Comparison of ENCODE assay signal across 23 mouse cellular contexts in the genomic region with DNA sequence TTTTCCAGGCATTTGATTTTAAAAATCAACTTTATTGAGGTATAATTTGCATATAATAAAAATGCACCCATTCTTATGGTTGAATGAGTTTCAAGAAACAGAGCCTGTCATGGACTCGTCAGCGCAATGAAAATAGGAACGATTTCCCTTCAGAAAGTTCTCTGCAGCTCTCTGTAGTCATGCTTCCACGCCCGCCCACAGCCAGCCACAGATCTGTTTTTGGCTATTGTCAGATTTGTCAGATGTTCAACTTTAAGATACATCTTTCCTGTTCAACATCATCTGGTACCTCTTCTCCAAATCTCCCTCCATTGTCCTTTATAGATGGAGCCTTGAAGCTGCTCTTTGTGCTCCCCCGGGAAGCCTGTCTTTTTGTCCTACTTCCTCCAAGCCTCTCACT.
DNase-seq lines count a peak whose midpoint lies in the region; ATAC-seq and TF ChIP-seq lines count a peak whose summit lies in the region.
"Had no signal": no experiment of that assay in that cellular context is flagged by ENCODE, and none has a peak within 500 bp of the region (broad histone marks: within the 10 kb centered on the region; RNA-seq: fewer than 3 reads in every experiment).

No protein-coding gene starts in this region.

- H3K9me3 ChIP-seq in midbrain, postnatal 0 days (ENCODE audit: low read length) = no peaks in the 10 kb centered on the region
- H3K9me3 ChIP-seq in hindbrain, embryonic 11.5 days (ENCODE audit: control insufficient read depth, low read length) = no peaks in the 10 kb centered on the region
- H3K9me3 ChIP-seq: embryonic facial prominence, embryonic 10.5 days; heart, embryonic 10.5 days; hindbrain, embryonic 12.5 days; limb, embryonic 15.5 days; midbrain, embryonic 13.5 days; neural tube, embryonic 13.5 days had no signal

- no peaks in the 10 kb centered on the region for H3K27me3 ChIP-seq in midbrain, postnatal 0 days (ENCODE audit: insufficient read depth, low read length)
- H3K27me3 ChIP-seq in hindbrain, embryonic 11.5 days (ENCODE audit: control insufficient read depth, insufficient read depth, low read length) = no peaks in the 10 kb centered on the region
- H3K27me3 ChIP-seq: hindbrain, embryonic 12.5 days; limb, embryonic 15.5 days; midbrain, embryonic 13.5 days; neural tube, embryonic 13.5 days had no signal

- no peak overlapping the region for H3K4me3 ChIP-seq in midbrain, postnatal 0 days (ENCODE audit: low read depth, low read length)
- H3K4me3 ChIP-seq in hindbrain, embryonic 11.5 days (ENCODE audit: low read depth, low read length) = no peak overlapping the region
- H3K4me3 ChIP-seq: embryonic facial prominence, embryonic 10.5 days; heart, embryonic 10.5 days; hindbrain, embryonic 12.5 days; limb, embryonic 15.5 days; midbrain, embryonic 13.5 days; neural tube, embryonic 13.5 days had no signal

- intact Hi-C loops in left cerebral cortex, postnatal 10 days (cut with DNase I) = no loop called here
- intact Hi-C loops in left cerebral cortex, postnatal 36 days (cut with DNase I) = no loop called here

- TF ChIP-seq CTCF in midbrain, postnatal 0 days (IDR thresholded peaks at IDR 0.05) = no peak

- no peak overlapping the region for H3K27ac ChIP-seq in midbrain, postnatal 0 days (ENCODE audit: low read depth, low read length)
- H3K27ac ChIP-seq in hindbrain, embryonic 11.5 days (ENCODE audit: low read depth, low read length) = no peak overlapping the region
- H3K27ac ChIP-seq: embryonic facial prominence, embryonic 10.5 days; heart, embryonic 10.5 days; hindbrain, embryonic 12.5 days; limb, embryonic 15.5 days; midbrain, embryonic 13.5 days; neural tube, embryonic 13.5 days had no signal

- DNase-seq in left cerebral cortex, adult 11 months (ENCODE audit: low spot score) = peak; percentile 28
- no peak for DNase-seq in left cerebral cortex, postnatal 10 days (ENCODE audit: extremely low spot score in 1 of 2, low spot score in 2 of 2)
- peak; percentile 17 to 27 for DNase-seq in frontal cortex, postnatal 25 days (ENCODE audit: low spot score in 2 of 2)
- DNase-seq in left cerebral cortex, postnatal 36 days (ENCODE audit: low spot score in 2 of 2) = peak; percentile 55 to 57
- DNase-seq in midbrain, postnatal 0 days (ENCODE audit: low spot score) = no peak
- DNase-seq in kidney, adult 9 months = no peak
- DNase-seq in hindbrain, embryonic 11.5 days (ENCODE audit: low spot score) = no peak
- DNase-seq: adrenal gland, postnatal 36 days; B cell, adult 2 months; cerebellum, adult 2 months; gastrocnemius, postnatal 25 days; kidney, adult 2 months; kidney, postnatal 14 days; lung, postnatal 10 days; thymus, adult 18-20 months; thymus, postnatal 4 days had no signal

- no peak for ATAC-seq in midbrain, postnatal 0 days (ENCODE audit: low FRiP score)
- no peak for ATAC-seq in hindbrain, embryonic 11.5 days (ENCODE audit: low FRiP score)
- ATAC-seq: inflammation-experienced regulatory T-cells, adult 6 months; midbrain, embryonic 13.5 days had no signal

- 75% methylated on average over 6 of the region's 6 CpGs for WGBS in midbrain, postnatal 0 days
- WGBS in hindbrain, embryonic 11.5 days = 77% methylated on average over 6 of the region's 6 CpGs

- no peak overlapping the region for H3K9ac ChIP-seq in midbrain, postnatal 0 days (replicated peaks; ENCODE audit: low read length, poor library complexity, severe bottlenecking)
- no peak overlapping the region for H3K9ac ChIP-seq in hindbrain, embryonic 11.5 days (ENCODE audit: low read depth, low read length)
- H3K9ac ChIP-seq: hindbrain, embryonic 12.5 days; limb, embryonic 15.5 days; midbrain, embryonic 13.5 days; neural tube, embryonic 13.5 days had no signal

- no peak overlapping the region for H3K4me2 ChIP-seq in midbrain, postnatal 0 days (ENCODE audit: low read depth, low read length, poor library complexity, severe bottlenecking)
- H3K4me2 ChIP-seq in hindbrain, embryonic 11.5 days (replicated peaks; ENCODE audit: low read depth, low read length) = no peak overlapping the region
- H3K4me2 ChIP-seq: hindbrain, embryonic 12.5 days; limb, embryonic 15.5 days; midbrain, embryonic 13.5 days; neural tube, embryonic 13.5 days had no signal

- no peaks in the 10 kb centered on the region for H3K4me1 ChIP-seq in midbrain, postnatal 0 days (ENCODE audit: insufficient read depth, low read length)
- H3K4me1 ChIP-seq in hindbrain, embryonic 11.5 days (replicated peaks; ENCODE audit: control insufficient read depth, insufficient read depth, low read length) = no peaks in the 10 kb centered on the region
- H3K4me1 ChIP-seq: embryonic facial prominence, embryonic 10.5 days; heart, embryonic 10.5 days; hindbrain, embryonic 12.5 days; limb, embryonic 15.5 days had no signal

- H3K36me3 ChIP-seq in midbrain, postnatal 0 days (ENCODE audit: insufficient read depth, low read length) = no peaks in the 10 kb centered on the region
- no peaks in the 10 kb centered on the region for H3K36me3 ChIP-seq in hindbrain, embryonic 11.5 days (ENCODE audit: control insufficient read depth, insufficient read depth, low read length)
- H3K36me3 ChIP-seq: embryonic facial prominence, embryonic 10.5 days; heart, embryonic 10.5 days; hindbrain, embryonic 12.5 days; limb, embryonic 15.5 days; midbrain, embryonic 13.5 days; neural tube, embryonic 13.5 days had no signal

Comparison
In these comparisons a context has a peak if more than half of its experiments do, and no peak if none do; other contexts are left out.
1. DNase-seq: peak in left cerebral cortex, adult 11 months (single experiment), frontal cortex, postnatal 25 days (2 of 2) and left cerebral cortex, postnatal 36 days (2 of 2); none in left cerebral cortex, postnatal 10 days (0 of 2), midbrain, postnatal 0 days (single experiment), kidney, adult 9 months (single experiment) and hindbrain, embryonic 11.5 days (single experiment).